Mouse (Mus musculus): ENCODE results near the gene Irak1bp1.

Gene Irak1bp1

DNA sequence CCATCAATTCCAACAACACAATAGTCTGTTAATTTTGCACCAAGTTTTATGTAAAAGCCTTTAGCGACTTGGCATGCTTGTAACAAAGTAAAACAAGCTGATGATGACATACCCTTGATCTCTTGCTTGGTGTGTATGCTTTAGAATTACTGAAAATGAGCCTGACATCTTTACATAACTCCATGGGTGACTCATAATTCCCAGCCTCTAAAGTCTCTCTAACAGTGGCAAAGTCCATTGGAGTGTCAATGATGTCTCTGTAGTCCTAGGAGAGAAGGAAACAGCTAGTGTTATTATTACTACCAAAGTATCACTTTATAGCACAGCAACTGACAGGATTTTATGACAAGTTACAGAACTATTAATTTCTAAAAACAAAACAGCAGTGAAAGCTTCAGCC, 47.7 kb downstream of the Irak1bp1 start:
- no peak for DNase-seq (ENCODE audit: low spot score in 2 of 2)

DNA sequence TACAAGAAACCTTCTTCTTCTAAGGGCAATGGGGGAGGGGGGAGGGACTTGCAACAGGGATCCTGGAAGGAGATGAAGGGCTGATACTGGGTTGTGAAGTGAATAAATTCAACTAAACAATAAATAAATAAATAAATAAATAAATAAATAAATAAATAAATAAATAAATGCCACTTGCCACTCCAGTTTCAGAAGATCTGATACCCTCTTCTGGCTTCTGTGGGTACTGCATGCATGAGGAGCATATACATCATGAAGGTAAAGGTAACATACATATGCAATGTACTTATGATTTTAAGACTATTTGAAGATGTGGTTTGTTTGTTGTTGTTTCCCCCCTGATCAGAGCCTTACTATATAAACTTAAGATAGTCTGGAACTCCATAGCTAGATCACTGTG, 54.8 kb downstream of the Irak1bp1 start:
- no peak for DNase-seq (ENCODE audit: low spot score in 2 of 2)

DNA sequence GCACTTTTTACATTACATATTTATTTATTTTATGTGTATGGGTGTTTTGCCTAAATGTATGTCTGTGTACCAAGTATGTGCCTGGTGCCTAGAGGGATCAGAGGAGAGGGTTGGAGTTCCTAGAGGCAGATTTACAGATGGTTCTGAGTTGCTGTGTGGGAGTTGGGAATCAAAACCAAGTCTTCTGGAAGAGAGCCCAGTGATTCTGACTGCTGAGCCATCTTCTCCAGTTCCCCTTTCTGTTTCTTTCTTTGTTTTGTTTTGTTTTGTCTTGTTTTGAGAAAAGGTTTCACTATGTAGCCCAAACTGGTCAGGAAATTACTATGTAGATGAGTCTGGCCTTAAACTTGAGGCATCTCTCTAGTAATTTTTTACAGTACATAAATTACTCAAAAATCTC, 59.3 kb downstream of the Irak1bp1 start:
- DNase-seq (ENCODE audit: low spot score in 2 of 2), result no peak

All from frontal cortex, postnatal 25 days (tissue).